Mouse (Mus musculus) G1E (cell line): ENCODE results near the gene Gm49383. TPM values are rescaled to one million over a fixed set of nuclear protein-coding genes. Genes with fewer than 3 reads are reported as not detected.

Source experiments
- ATAC-seq: 2 replicates; pipeline ENCODE4 v1.8.0; 2016; ENCODE audit warnings: mild to moderate bottlenecking; ENCODE audit not compliant: insufficient number of reproducible peaks, poor library complexity, low FRiP score, severe bottlenecking; ENCODE audit errors: extremely low read depth
- DNase-seq: peaks from one replicate; pipeline ENCODE4 v3.0.0; 2012; ENCODE audit warnings: low spot score
- H3K27me3 ChIP-seq: 2 replicates; pipeline ENCODE4 v1.6.1; 2012; ENCODE audit warnings: mild to moderate bottlenecking, low read length, inconsistent platforms; ENCODE audit not compliant: insufficient read depth
- H3K36me3 ChIP-seq: replicated peaks from 2 replicates; pipeline ENCODE3; 2012; ENCODE audit warnings: mild to moderate bottlenecking, inconsistent platforms
- H3K4me1 ChIP-seq: 2 replicates; pipeline ENCODE4 v1.6.1; 2012; ENCODE audit warnings: low read depth, low read length, inconsistent platforms, mixed read lengths; ENCODE audit not compliant: insufficient read depth
- H3K4me3 ChIP-seq: 2 replicates; pipeline ENCODE4 v1.5.1; 2012; ENCODE audit warnings: low read depth, mild to moderate bottlenecking, inconsistent platforms, low read length, moderate library complexity, mixed read lengths
- H3K9me3 ChIP-seq: replicated peaks from 2 replicates; pipeline ENCODE4 v1.6.1; 2012; ENCODE audit warnings: inconsistent platforms
- CTCF ChIP-seq: IDR thresholded peaks from 2 replicates; pipeline ENCODE4 v1.5.1; 2012; ENCODE audit warnings: low read depth, low read length, inconsistent platforms, mixed read lengths
- GATA1 ChIP-seq: IDR thresholded peaks from 2 replicates; pipeline ENCODE4 v1.6.1; 2012; ENCODE audit warnings: borderline replicate concordance, low read length, inconsistent platforms, mixed read lengths
- GATA2 ChIP-seq: IDR thresholded peaks from 2 replicates; pipeline ENCODE4 v1.6.1; 2012; ENCODE audit warnings: low read depth, low read length, inconsistent platforms, borderline replicate concordance
- POLR2AphosphoS5 ChIP-seq: IDR thresholded peaks from 2 replicates; pipeline ENCODE4 v1.6.1; 2012; ENCODE audit warnings: low read depth, low read length, inconsistent platforms; ENCODE audit not compliant: insufficient replicate concordance
- TAL1 ChIP-seq: conservative IDR thresholded peaks from 2 replicates; pipeline ENCODE4 v1.6.1; 2012; ENCODE audit warnings: low read depth, low read length, inconsistent platforms, mixed read lengths
- polyA plus RNA-seq: library from polyadenylated mRNA; stranded (reverse); fragments of >175 nt; gene quantifications from 2 replicates; pipeline ENCODE4 v1.2.3, GENCODE M21; 2012
- total RNA-seq, 2 experiments: library from RNA; stranded (forward) in 1 of 2; stranded (reverse) in 1 of 2; fragments of 200-1000 nt in 1 of 2; fragments of >200 nt in 1 of 2; fragmentation: Nextera tagmentation in 1 of 2; gene quantifications; 2 replicates each; pipeline ENCODE4 v1.2.3; 2014 to 2017

Gm49383 gene
- total and polyA plus RNA-seq, 3 experiments = 33.0 to 75.5 (median 56.1) TPM

DNA sequence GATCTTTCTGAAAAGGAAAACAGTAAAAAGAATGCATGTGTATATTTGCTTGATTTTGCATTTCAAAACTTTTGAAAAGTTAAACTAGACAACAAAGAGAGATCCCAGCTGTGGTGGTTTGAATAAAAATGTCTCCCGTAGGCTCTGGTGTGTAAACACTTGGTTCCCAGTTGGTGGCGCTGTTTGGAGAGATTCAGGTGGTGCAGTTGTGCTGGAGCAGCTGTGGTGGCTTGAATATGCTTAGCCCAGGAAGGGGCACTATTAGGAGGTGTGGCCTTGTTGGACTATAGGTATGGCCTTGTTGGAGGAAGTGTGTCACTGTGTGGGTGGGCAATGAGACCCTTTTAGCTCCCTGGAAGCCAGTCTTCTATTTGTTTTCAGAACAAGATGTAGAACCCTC lies 32.3 kb upstream of the Gm49383 start:
- H3K4me1 ChIP-seq = peaks cover 28% of the 10 kb centered on the region
- H3K36me3 ChIP-seq = peaks cover 20% of the 10 kb centered on the region
- no peak for ATAC-seq
- H3K9me3 ChIP-seq = no peaks in the 10 kb centered on the region
- no peak for DNase-seq
- no peaks in the 10 kb centered on the region for H3K27me3 ChIP-seq
- no peak overlapping the region for H3K4me3 ChIP-seq
- TF ChIP-seq GATA2 = no peak
- 0 out of 2 replicates have a peak, but pooled peaks have one; percentile 29 for TF ChIP-seq CTCF
- TF ChIP-seq TAL1 = no peak
- no peak for TF ChIP-seq GATA1

DNA sequence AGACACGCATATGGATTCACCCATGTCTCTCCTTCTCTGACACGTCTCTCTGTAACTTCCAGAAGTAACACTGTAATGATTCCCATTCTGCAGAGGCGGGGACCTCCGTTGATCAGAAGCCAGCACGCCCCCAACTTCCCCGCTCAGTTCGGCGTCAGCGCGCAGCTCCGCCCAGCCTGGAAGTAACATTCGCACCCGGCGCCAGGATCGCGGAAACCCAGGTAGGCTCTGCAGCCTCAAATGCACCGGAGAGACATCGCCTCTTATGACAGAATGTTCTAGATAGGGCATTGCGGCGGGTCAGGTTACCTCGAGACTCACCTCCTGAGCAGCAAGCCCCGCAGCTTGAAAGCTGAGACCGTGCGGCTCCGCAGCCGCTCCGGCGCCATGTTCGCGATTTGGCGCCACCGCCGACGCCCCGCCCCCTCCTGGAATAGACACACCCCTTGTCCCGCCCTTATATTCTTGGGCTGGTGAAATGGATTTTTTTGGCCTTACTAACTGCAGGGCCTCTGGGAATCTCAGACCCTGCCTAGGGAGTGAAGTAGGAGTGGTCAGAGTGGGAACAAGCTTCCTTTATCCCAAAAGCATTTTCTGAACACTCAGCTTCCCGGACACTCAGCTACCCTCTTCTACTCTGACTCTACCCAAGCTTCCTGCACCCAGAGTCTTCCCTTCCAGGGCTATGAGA lies 31.0 kb upstream of the Gm49383 start, which contains the start of gene Pole2:
Gene Pole2 (minus strand): TSS at position 420 of the 691 bp plus-strand sequence.
- Histone ChIP-seq H3K4me3 (peak within 1 kb of the TSS; percentile 74), H3K4me1 (peaks cover 28% of the 10 kb centered on the region), H3K36me3 (peaks cover 33% of the 10 kb centered on the region), H3K27me3 (no peaks in the 10 kb centered on the region), H3K9me3 (no peaks in the 10 kb centered on the region)
- DNase-seq = peak; percentile 92
- TF ChIP-seq TAL1 = no peak
- no peak for TF ChIP-seq GATA2
- peak; percentile 89 for ATAC-seq

DNA sequence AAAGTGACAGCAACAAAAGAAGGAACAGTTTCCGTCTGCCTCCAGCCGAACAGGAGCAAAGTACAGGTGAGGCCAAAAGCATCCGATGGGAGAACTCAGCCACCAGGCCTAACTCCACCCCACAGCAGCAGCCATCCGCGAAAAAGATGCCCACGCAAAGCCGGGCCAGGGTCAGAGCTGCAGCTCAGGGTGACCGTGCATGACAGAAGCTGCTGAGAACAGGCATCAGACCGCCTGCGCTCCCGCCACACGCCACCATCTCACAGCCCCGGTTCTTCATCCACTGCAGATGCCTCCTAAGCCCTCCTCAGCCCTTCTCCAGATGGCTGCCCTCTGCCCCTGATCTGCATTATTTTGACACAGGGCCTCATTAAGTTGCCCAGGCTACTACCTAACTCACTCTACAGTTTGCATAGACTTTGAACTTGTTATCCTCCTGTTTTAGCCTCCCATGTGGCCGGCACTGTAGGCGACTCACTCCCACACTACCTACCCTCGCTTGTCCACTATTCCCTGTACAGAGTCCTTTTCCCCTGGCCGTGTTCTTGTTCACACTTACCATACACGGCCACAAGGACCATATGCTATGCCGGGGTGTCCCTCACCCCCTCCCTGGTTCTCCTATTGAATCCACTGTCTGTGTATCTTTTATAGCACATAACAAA lies 23.8 kb upstream of the Gm49383 start:
- Histone ChIP-seq H3K4me1 (peaks cover 16% of the 10 kb centered on the region), H3K4me3 (no peak overlapping the region), H3K36me3 (peaks cover 94% of the 10 kb centered on the region), H3K27me3 (no peaks in the 10 kb centered on the region), H3K9me3 (no peaks in the 10 kb centered on the region)
- TF ChIP-seq GATA2 = no peak
- ATAC-seq (no peak), DNase-seq (no peak)

DNA sequence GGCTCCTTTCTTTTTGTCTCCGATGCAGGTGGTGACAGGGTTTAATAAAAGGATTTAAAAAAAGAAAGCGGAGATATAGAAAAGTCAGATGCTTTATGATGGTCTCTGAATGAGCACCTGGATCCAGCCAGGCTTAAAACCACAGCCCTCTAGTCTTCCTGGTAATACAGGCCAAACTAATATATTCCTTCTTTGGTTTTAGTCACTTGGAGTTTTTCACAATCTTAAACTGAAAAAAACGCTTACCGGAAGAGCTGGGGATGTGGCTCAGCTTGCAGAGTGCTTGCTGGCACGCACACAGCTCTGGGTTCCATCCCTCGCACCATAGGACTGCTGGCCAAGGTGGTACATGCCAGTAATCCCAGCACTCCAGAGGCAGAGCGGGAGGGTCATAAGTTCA lies 19.7 kb upstream of the Gm49383 start:
- Histone ChIP-seq H3K9me3 (no peaks in the 10 kb centered on the region), H3K27me3 (no peaks in the 10 kb centered on the region), H3K36me3 (peaks cover 96% of the 10 kb centered on the region), H3K4me3 (no peak overlapping the region), H3K4me1 (peaks cover 12% of the 10 kb centered on the region)
- ATAC-seq = no peak
- no peak for TF ChIP-seq GATA2
- TF ChIP-seq POLR2AphosphoS5 = no peak
- TF ChIP-seq CTCF = no peak
- TF ChIP-seq GATA1 = no peak
- no peak for TF ChIP-seq TAL1
- DNase-seq = no peak

DNA sequence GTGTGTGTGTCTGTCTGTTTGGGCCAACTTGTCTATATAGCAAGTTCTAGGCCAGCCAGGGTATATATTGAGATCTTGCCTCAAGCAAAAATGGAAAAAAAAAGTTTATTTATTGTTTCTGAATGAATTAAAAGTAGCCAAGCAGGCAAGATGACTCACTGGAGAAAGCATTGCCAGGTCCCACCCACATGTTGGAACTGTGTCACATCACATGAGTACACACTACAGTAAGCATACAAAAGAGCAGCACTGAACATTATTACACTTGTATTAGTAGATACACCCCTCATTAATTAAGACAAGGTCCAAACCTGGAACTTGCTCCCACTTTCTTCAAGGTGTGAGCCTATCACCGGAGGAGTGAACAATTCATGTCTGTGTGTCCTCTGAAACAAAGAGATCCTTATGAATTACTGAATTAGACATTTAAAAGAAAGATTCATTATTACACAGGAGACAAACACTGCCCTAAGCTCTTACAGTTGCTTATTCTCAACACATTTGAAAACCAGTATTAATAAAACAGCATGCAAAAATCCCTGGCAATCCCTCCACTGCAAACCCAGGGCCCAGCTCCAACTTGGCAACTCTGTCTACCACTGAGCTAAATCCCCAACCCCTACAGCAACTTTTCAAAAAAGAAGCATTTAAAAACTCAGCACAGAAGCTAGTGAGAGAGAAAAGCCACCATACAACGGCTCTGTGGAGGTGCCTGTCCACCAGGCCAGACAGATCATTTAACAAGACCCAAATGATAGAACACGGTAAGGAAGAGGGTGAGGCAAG lies 18.3 kb upstream of the Gm49383 start:
- peaks cover 97% of the 10 kb centered on the region for H3K36me3 ChIP-seq
- TF ChIP-seq GATA1 (no peak), TAL1 (no peak), GATA2 (no peak), CTCF (no peak), POLR2AphosphoS5 (no peak)
- H3K4me1 ChIP-seq = peaks cover 15% of the 10 kb centered on the region
- H3K4me3 ChIP-seq = no peak overlapping the region
- no peaks in the 10 kb centered on the region for H3K9me3 ChIP-seq
- H3K27me3 ChIP-seq = no peaks in the 10 kb centered on the region
- ATAC-seq (no peak), DNase-seq (no peak)

DNA sequence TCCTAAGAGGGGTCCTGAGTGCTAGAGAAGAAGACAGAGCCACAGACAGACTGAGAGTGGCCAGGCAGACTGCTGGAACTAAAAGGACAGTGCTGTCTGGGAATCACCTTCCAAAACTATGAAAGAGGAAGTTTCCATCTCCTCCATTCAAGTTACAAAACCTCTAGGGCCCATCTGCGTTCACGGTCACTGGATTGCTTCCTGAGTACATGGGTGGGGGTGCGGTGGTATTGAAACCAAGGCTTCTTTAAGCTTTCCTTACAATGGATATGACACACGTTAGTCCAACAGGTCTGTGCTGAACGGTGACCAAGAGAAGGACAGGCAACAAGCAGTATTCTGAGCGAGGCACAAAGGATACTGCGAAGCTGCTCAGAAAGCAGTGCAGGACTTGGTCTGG lies 17.5 kb upstream of the Gm49383 start:
- DNase-seq (no peak), ATAC-seq (no peak)
- Histone ChIP-seq H3K9me3 (no peaks in the 10 kb centered on the region), H3K36me3 (peaks cover 97% of the 10 kb centered on the region), H3K27me3 (no peaks in the 10 kb centered on the region), H3K4me3 (no peak overlapping the region), H3K4me1 (peaks cover 15% of the 10 kb centered on the region)
- TF ChIP-seq GATA1 (no peak), POLR2AphosphoS5 (no peak), CTCF (no peak), TAL1 (no peak), GATA2 (no peak)
